Mouse (Mus musculus) C2C12 (cell line): ENCODE measurements around the gene Sdk2.

Experiments used
- CEBPB ChIP-seq: IDR thresholded peaks from one replicate; pipeline ENCODE4 v1.6.1; 2011; ENCODE audit warnings: low read depth, mild to moderate bottlenecking, control low read depth, moderate library complexity
- CTCF ChIP-seq: IDR thresholded peaks from one replicate; pipeline ENCODE4 v1.5.1; 2011; ENCODE audit not compliant: control insufficient read depth, insufficient read depth, insufficient read length
- MYOD1 ChIP-seq: IDR thresholded peaks from one replicate; pipeline ENCODE4 v1.6.1; 2011; ENCODE audit warnings: low read depth; ENCODE audit not compliant: control insufficient read depth, insufficient read length
- MYOG ChIP-seq: IDR thresholded peaks from one replicate; pipeline ENCODE4 v1.6.1; 2011; ENCODE audit not compliant: control insufficient read depth, insufficient read length; ENCODE audit errors: extremely low read depth
- USF1 ChIP-seq: IDR thresholded peaks from one replicate; pipeline ENCODE4 v1.6.1; 2011; ENCODE audit warnings: low read depth, mild to moderate bottlenecking, control low read depth, moderate library complexity

DNA sequence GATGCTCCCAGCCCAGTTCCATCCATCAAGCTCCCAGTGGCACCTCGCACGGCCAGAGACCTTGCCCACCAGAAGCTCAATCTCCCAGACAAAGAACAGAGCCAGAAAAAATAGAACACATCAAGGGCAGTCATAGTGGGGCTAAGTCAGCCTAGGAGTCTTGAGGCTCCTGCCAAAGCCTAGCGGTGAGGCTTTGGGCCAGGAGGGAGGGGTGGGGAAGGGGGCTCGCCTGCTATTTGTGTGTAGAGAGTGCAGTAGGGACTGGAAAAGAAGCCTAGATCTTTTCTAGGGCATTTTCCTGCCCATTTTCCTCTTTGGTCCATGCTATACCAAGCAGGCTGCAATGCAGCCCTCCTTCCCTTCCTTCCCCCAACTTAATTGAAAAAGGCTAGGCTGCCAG lies 76.8 kb downstream of the Sdk2 start:
- TF ChIP-seq CTCF (no peak), MYOG (no peak), USF1 (no peak), MYOD1 (no peak), CEBPB (no peak)
